Mouse (Mus musculus) left cerebral cortex, postnatal 36 days (tissue): Measurements from ENCODE around the gene Krt80. TPM values are rescaled to one million over a fixed set of nuclear protein-coding genes. Genes with fewer than 3 reads are reported as not detected.

Experiments
- DNase-seq, 2 experiments: peaks; one replicate each; pipeline ENCODE4 v3.0.0; 2021 to 2022; ENCODE audit warnings: low spot score in 2 of 2, mixed read lengths in 1 of 2
- intact Hi-C: fragments of 180-260 bp; cut with DNase I; formaldehyde crosslinking; loops from one replicate; pipeline ENCODE4 v1.15.1; 2025
- total RNA-seq, 2 experiments: library from RNA; stranded (reverse); gene quantifications; 2 replicates each; pipeline ENCODE4 v1.2.3; 2021

The Krt80 gene
- total RNA-seq, 2 experiments from 2014 or later: 3.4 to 6.1 TPM

DNA sequence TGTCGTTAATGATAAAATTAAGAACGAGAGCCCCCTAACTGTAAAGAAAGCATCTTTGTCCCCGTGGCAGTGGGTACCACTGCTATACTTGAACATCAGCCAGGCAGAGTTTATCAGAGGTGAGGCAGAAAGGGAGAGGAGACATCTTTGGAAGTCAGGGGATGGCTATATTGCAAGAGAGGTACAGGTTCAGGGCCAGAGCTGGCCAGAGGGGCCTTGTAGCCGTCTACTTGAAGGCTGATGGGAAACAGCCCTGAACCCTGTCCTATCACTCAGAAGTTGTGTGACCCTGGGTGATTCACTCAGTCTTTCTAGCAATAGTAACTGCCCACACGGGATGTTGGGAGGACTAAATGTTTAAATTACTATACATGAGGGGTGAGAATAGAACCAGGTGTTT lies 48.8 kb downstream of the Krt80 start:
- DNase-seq: no peak
- intact Hi-C loops: no loop called here

DNA sequence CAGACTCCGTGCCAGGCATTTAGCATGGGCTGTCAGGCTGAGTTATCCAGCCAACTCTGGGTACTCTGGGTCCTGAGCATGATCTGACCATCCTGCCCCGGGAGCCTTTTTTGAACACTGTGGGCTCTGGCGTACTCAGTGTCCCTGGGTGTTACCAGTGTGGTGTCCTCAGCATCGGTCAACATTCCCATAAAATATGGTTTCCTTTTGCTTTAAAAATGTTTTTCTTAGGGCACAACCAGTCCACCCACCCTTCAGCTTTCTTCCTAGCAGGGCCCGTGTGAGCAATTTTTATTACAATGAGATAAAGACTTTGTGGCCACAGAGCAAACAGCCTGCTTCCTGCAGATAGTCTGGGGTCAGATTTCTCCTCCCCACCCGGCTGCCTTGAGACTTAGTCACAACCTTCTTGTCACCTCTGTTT lies 49.3 kb downstream of the Krt80 start:
- DNase-seq: no peak
- intact Hi-C loops: no loop called here

DNA sequence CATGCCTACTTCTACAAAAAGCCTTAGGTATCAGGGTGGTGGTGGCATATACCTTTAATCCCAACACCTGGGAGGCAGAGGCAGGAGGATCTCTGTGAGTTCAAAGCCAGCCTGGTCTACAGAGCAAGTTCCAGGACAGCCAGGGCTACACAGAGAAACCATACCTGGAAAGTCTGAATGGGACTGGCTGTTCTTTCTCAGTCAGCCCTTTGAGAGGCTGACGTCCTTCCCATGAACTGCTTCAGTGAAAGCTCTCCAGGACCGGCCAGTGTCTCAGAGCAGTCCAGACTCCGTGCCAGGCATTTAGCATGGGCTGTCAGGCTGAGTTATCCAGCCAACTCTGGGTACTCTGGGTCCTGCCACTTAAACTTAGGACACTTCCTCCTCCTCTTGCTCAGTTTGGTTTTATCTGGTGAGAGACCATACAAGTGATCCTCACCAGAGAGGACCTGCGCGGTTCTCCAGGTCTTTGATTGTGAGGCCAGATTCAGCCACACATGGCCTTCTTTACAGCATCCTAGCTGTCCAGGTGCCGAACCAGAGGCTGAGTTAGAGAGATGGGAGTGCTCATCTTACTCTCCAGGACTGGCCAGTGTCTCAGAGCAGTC lies 49.8 kb downstream of the Krt80 start:
- no peak for DNase-seq
- intact Hi-C loops: no loop called here

DNA sequence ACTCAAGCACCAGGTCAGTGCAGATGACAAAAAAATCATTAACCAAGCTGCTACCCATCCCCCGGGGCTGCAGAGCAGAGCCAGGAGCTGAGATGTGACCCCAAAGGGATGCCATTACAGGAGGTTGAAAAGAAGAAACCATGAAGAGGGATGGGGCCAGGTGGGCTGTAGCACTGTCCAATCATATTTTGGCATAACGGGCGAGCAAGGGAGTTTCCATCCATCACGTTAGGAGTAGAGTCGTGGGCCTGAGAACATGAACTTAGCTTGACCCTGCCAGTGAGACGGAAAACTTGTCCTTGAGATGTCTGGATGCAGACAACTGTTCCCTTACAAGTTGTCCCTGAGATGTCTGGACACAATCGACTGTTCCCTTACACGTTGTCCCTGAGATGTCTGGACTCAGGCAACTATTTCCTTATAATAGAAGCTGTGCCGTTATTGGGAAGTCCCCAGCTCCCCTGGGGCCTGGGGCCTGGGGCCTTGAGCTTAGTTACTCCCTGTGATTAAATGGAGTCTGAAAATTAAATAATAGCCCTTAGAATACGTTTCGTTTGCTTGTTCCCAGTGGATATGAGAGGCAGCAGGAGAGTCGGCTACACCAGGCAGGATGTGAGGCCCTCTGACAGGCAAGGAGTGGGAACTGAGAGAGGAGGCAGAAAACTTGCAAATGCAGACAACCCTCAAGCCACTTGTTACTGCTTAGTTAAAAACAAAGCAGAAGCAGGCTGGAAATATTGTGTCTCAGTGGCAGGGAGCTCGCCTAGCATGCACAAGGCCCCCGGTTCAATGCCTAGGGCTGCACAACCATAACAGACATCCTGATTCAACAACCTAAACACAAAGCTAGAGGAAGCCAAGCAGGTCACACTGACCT lies 50.8 kb downstream of the Krt80 start:
- no peak for DNase-seq
- intact Hi-C loops: loop anchor here (5.0 kb wide), 1 partner anchor 97 kb away; the partner anchor contains the start of gene Grasp

DNA sequence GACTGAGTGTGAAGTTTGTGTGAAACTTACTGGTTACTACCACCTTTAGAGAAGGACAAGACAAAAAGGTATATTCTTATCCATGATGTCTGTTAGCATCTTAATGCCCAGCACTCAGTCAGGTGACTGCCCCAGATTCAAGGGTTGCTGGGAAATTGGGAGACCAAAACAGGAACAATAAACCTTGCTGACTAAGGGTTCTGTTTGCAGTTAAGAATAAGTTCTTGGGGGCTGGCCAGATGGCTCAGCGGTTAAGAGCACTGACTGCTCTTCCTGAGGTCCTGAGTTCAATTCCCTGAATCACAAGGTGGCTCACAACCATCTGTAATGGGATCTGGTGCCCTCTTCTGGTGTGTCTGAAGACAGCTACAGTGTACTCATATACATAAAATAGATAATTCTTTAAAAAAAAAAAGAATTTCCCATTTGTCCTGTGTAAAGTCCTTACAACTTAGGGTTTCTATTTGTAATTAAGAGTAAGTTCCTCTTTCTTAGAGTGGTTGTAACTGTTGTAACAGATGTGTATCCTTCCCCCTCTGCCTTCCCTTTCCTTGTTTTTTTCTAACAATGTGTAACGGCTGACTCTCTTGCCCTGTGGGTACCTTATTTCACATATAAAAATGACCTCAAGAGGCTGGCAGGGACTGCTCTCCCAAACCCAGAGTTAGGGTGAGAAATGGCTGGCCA lies 52.0 kb downstream of the Krt80 start:
- no peak for DNase-seq
- intact Hi-C loops: loop anchor here (5.0 kb wide), 1 partner anchor 96 kb away; the partner anchor contains the start of gene Grasp

DNA sequence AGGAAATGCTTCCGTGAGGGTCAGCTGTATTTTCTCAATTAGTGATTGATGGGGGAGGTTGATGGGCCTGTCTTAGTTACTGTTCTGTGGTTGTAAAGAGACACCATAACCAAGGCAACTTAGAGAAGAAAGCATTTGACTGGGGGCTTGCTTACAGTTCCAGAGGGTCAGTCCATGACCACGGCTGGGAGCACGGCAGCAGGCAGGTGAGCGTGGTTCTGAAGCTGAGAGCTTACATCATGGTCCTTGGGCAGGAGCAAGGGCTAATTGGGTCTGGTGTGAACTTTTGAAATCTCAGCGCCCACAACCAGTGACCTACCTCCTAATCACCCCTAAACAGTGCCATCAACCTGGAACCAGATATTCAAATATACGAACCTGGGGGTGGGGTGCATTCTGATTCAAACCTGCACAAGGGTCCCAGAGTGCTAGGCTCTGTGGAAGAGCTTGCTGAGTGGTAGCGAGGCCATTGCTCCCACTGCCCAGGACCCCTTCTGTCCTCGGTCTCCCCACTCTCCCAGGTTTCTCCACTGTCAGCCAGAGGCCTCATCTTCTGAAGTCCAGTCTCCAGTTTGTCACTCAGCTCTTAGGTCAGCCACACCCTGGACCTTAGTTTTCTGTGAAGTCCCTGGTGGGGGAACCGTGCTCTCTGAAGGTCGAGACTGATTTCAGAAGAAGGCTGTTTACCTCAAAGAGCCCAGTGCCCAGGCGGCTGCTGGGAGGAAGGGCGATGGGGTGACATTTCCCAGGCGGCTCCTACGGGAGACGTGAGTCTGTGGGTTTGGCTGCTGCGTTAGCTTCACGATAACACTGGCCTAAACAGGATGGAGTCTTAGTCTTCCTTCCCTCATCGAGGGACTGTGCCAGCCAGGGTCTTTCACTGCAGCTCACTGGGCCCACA lies 52.8 kb downstream of the Krt80 start:
- no peak for DNase-seq
- intact Hi-C loops: loop anchor here (5.0 kb wide), 1 partner anchor 95 kb away; the partner anchor contains the start of gene Grasp

DNA sequence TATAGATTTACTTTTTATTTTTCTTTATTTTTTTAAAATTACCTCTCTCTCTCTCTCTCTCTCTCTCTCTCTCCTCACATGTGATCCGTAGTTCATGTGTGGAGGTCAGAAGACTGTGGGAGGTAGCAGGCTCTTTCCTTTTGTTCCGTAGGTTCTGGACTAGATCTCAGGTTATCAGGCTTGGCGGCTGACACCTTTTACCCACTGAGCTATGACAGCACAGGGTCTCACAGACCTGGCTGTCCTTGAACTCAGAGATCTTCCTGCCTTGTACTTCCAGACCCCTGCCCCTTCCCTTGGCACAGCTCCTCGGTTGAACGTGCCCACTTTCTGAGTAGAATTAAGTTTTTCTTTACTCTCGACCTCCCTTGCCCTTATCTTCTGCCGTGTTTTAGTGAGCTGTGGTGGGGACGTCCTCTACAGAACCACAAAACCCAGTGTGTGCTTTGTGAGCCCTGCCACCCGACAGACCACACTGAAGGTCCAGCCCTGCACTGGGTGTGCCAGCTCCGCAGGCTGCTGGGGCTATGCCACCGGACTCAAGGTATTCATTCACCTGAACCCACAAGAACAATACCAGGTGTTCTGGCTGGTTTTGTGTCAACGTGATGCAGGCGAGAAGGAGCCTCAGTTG lies 53.6 kb downstream of the Krt80 start:
- intact Hi-C loops: loop anchor here (5.0 kb wide), 1 partner anchor 94 kb away; the partner anchor contains the start of gene Grasp

DNA sequence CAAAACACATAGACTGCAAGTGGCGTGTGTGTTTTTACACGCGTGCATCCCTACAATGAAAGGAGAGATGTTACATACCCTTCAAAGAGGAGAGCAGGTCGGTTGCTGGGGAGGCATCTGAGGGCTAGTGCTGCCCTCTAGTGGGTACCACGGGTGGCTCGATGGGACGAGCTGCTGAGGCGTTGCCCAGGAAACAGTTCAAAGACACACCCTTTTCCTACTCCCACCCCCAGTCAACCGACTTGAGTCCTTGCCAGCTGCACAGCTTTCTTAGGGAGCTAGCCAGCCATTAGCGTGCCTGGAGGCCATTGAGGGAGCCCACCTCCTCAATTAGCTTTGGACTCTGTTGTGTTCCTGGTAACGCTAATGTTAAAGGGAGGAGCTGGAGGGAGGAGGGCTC lies 54.1 kb downstream of the Krt80 start:
- peak; percentile 89 to 90 for DNase-seq
- intact Hi-C loops: loop anchor here (2.0 to 5.0 kb wide), 2 partner anchors 75 to 94 kb away; partner anchors contain the start of gene Grasp

More for the DNA sequence above, 53.6 kb downstream of the Krt80 start:
- no peak for DNase-seq

DNA sequence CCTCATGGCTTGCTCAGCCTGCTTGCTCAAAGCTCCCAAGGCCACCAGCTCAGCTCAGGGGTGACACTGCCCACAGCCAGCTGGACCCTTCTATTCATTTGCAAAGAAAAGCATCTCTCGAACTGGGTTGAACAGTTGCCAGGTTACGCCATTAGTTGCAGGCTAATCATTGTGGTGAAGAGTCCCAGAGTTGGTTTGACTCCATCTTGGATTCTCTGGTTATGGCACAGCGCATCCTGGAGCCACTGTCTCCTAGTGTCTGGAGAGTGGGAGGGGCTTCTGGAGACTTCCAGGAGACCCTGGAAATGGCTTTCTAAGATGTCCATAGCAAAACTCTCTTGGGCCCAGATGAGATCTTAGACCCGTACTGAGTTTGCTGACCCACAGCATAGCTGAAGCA lies 54.6 kb downstream of the Krt80 start:
- intact Hi-C loops: loop anchor here (2.0 to 5.0 kb wide), 2 partner anchors 75 to 93 kb away; partner anchors contain the start of gene Grasp
- DNase-seq: no peak

DNA sequence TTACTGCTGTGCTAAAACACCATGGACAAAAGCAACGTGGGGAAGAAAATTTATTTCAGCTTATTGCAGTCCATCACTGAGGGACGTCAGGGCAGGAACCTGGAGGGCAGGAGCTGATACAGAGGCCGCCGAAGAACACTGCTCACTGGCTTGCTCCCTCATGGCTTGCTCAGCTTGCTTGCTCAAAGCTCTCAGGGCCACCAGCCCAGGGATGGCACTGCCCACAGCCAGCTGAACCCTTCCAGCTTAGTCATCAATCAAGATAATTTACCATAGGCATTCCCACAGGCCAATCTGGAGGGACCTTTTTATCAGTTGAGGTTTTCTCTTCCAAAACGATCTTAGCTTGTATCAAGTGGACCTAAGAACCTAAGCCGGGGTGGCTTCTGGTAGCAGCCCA lies 58.0 kb downstream of the Krt80 start:
- intact Hi-C loops: no loop called here
- no peak for DNase-seq

DNA sequence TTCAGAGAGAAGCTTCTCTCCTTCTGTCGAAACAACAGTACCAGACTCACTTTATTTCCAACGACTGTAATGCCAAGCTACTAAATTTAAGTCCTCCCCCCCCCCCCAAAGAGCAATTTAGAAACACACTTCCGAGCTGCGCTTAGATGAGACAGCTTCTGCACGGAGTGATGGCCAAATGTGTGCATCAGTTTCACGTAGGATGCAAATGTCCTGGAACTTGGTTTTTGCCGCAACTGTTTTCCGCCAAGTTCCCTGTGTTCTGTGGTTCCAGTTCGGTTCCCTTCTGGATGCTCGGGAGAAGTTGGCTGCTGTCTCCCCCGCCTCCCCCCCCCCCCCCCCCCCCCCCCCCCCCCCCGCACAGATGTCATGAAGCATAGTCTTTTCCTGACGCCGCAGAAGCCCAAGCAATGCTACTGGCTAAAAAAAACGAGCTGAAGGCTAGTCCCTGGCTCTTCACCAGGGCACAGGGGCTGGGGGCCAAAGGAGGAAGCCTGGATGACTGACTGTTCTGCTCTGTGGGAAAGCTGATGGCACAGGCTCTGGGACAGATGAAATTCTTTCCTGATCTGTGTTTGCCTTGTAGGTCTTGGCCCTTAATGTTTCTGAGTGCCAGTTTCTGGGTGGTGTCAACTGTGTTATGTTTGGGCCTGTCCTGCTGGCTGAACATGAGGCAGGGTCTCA lies 58.7 kb downstream of the Krt80 start:
- peak; percentile 41 to 43 for DNase-seq
- intact Hi-C loops: no loop called here

DNA sequence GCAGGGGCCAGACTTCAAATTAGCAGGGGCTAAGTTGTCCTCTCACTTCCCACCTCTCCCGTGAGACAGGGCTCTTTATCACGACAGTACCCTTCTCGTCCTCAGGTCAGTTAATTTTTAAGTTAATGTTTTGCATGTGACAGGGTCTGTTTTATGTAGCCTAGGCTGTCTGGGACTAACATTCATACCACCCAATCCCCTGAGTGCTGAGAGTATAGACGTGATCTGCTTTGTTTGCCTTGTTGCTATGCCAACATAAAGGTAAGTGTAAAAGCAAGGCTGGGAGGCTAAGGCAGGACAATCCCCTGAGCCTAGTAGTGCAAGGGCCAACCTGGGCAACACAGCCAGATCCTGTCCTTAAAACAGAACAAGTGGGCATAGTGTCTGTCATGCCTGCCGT lies 60.5 kb downstream of the Krt80 start:
- intact Hi-C loops: no loop called here
- DNase-seq: no peak

DNA sequence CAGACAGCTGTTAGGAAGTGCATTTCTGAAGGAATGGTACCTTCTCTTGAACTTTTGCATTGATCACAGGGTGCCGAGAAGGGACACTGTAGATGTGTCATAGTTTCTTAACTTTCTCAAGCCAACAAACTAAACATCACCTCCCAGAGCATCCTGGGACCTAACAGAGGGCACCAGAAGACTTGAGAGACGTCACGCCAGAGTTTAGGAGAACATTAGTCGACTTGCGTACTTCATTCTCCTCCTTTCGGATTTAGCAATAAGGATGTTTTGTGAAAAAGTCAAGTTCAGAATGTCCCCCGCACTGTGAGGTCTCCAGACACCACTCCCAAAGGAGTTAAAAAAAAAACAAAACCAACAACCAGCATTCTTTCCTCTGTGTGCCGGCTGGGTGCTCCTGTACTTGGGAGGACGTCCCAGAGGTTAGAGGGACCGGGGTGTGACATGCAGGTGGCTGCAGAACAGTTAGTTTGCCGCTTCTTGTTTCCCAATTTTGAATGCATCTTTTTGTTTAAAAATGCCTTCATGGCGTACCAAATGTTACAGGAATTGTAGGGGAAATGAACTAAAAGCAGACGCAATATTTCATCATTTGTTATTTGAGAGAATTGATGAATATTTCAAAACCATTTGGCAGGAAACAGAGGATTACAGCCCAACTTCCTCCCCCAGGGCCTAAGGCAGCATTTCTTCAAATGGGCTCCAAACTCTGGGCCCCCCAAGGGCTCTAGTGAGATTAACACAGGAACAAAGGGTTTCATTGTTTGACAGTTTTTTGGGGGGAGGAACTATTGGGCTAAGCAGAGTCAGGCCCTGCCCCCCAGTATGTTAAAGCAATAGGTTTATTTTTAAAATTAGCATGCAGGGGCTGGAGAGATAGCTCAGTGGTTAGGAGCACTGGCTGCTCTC lies 61.3 kb downstream of the Krt80 start:
- DNase-seq: no peak
- intact Hi-C loops: no loop called here

DNA sequence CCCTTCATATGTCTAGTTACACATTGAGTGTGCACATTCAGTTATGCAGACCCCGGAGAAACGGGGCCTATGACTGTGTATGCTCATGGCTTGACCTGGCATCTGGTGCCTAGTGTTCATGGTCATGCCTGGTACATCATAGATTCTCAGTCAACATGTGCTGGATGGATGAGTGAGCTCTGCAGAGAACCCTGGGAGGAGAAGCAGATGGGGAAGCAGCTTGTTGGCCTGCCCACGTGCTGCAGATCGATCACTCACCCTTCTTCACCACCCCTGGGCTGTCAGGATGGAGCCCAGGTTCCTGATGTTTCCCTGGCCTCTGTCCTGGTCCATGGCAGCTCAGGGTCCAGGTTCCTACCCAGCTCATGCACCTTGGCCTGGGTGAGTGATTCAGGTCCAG lies 63.5 kb downstream of the Krt80 start:
- intact Hi-C loops: no loop called here
- DNase-seq: peak in 1 of 2 experiments; percentile 45

DNA sequence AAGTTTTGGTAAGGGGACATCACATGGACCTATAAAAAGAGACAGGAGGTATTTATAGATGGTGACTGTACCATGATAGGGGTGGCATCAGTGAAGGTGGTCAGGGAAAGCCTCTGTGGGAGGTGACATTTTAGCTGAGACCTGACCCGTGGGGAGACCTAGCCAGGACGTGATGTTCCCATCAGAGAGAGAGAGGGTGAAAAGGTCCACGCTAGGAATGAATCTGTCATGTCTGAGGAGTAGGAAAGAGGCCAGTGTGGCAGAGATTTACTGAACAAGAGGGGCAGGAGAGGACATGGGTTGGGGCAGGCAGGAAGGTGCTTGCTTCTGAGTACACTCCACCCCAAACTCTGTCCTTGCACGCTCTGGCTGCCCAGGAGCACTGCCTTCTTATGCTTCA lies 66.1 kb downstream of the Krt80 start:
- intact Hi-C loops: no loop called here
- no peak for DNase-seq

DNA sequence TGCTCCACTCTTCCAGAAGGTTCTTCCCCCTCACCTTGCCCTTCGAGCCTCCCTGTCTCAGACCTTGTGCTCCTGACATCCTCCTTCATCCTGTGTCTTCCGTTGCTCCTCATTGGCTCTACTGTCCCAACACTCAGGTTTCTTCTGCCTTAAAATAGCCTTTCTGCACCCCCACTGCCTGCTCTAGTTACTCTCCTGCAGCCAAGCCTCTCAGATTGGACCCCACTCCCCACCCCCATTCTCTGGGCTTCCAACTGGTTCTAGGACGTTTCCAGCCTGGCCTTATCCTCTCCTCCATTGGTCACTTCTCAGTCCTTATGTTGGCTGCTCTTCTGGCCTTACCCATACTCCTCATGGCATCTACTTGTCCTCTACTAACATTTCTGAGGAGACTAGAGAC lies 67.8 kb downstream of the Krt80 start:
- intact Hi-C loops: no loop called here

DNA sequence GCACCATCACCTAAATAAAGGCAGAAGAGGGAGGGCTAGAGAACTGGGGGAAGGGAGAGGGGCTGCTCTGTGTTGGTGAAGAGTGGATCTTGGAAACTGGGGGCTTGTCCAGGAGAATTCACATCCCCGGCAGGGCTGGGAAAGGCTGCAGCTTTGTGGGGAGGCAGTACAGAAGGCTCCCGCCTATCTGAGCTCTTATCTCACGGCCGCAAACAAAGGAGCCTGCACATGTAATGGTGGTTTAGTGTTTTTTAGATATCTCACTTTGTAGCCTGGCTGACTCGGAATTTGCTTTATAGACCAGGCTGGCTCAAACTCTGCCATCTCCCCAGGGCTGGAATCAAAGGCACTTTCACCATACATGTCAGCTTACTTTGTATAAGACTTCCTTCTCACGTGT lies 69.8 kb downstream of the Krt80 start:
- no peak for DNase-seq
- intact Hi-C loops: no loop called here

More for the DNA sequence above, 67.8 kb downstream of the Krt80 start:
- DNase-seq: no peak
